Comparison of ENCODE assay signal across 8 mouse cellular contexts in the genomic region with DNA sequence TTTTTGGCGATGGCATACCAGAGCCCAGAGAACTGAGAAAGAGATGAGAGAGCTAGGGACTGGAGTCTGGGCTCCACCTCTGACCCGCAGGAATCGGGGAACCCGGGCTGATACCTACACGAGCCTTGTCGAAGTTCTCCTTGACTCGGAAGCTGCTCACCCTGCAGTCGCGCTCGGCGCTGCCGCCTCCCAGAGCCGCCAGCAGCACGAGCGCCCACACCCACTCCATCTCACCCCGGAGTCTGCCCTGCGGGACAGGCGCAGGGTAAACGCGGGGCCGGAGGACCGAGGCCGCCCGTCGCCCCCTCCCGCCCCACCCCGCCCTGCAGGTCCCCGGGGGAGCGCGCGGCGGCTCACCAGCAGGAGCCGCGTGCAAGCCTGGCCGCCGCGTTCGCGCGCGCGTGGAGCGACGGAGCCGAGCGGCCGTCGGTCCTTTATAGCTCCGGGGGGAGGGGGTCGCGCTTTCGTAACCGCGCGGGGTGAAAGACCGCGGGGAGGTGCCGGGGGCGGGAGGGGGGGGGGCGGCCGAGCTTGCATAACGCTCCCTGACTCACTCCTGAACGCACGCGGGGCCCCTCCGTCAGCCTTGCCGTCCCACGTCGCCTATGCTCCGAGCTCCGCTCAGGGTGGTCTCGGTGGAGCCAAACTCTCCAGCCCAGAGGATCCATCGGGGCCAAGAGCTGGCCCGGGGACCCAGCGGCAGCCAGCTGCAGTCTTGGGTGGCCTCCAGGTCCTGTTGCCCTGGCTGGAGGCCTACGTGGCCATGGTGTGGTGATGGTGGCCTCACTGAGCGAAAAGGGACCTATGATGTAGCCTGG. TPM values are rescaled to one million over a fixed set of nuclear protein-coding genes. Genes with fewer than 3 reads are reported as not detected.
DNase-seq lines count a peak whose midpoint lies in the region; ATAC-seq and TF ChIP-seq lines count a peak whose summit lies in the region.

No protein-coding gene starts in this region.

- no peak overlapping the region for H3K27ac ChIP-seq in hindbrain, embryonic 15.5 days (replicated peaks)
- peak overlapping the region; percentile 96 for H3K27ac ChIP-seq in liver, embryonic 16.5 days (ENCODE audit: low read length)
- H3K27ac ChIP-seq in neural tube, embryonic 15.5 days (replicated peaks): no peak overlapping the region

- H3K4me2 ChIP-seq in hindbrain, embryonic 15.5 days: peak overlapping the region; percentile 85
- H3K4me2 ChIP-seq in liver, embryonic 16.5 days (ENCODE audit: low read depth, low read length): peak overlapping the region; percentile 50
- H3K4me2 ChIP-seq in neural tube, embryonic 15.5 days: peak overlapping the region; percentile 89

- peaks cover 10% of the 10 kb centered on the region for H3K4me1 ChIP-seq in hindbrain, embryonic 15.5 days (replicated peaks)
- H3K4me1 ChIP-seq in liver, embryonic 16.5 days (ENCODE audit: control insufficient read depth, low read depth, low read length): no peaks in the 10 kb centered on the region; the same call in 1 of the 2 replicates
- H3K4me1 ChIP-seq in neural tube, embryonic 15.5 days: peaks cover 10% of the 10 kb centered on the region

- H3K4me3 ChIP-seq in hindbrain, embryonic 15.5 days: peak overlapping the region; percentile 57
- peak overlapping the region; percentile 51 for H3K4me3 ChIP-seq in liver, embryonic 16.5 days (ENCODE audit: low read depth, low read length)
- H3K4me3 ChIP-seq in neural tube, embryonic 15.5 days (replicated peaks): peak overlapping the region; percentile 53

- DNase-seq in adrenal gland, adult 18-20 months (ENCODE audit: low spot score in 2 of 2): peak; percentile 5 to 28
- DNase-seq in adrenal gland, postnatal 4 days (ENCODE audit: low spot score in 2 of 2): no peak
- DNase-seq in brain, embryonic 14.5 days (ENCODE audit: low read depth): peak; percentile 31
- DNase-seq in gastrocnemius, postnatal 10 days: peak; percentile 37
- no peak for DNase-seq in adipocyte (ENCODE audit: low spot score)

- H3K9ac ChIP-seq in hindbrain, embryonic 15.5 days: peak overlapping the region; percentile 31
- peak overlapping the region; percentile 63 for H3K9ac ChIP-seq in liver, embryonic 16.5 days (ENCODE audit: low read depth, low read length)
- peak overlapping the region; percentile 48 for H3K9ac ChIP-seq in neural tube, embryonic 15.5 days (replicated peaks)

- TF ChIP-seq POLR2A in brain, embryonic 14.5 days (IDR thresholded peaks at IDR 0.05; ENCODE audit: borderline replicate concordance, extremely low read depth, insufficient read depth, insufficient read length, poor library complexity, severe bottlenecking): no peak

- no peaks in the 10 kb centered on the region for H3K36me3 ChIP-seq in hindbrain, embryonic 15.5 days
- H3K36me3 ChIP-seq in liver, embryonic 16.5 days (ENCODE audit: control insufficient read depth, insufficient read depth): no peaks in the 10 kb centered on the region
- H3K36me3 ChIP-seq in neural tube, embryonic 15.5 days: no peaks in the 10 kb centered on the region

- peaks cover 20% of the 10 kb centered on the region for H3K27me3 ChIP-seq in hindbrain, embryonic 15.5 days
- H3K27me3 ChIP-seq in liver, embryonic 16.5 days (ENCODE audit: control insufficient read depth, insufficient read depth, low read depth, low read length): peaks cover 20% of the 10 kb centered on the region
- peaks cover 35% of the 10 kb centered on the region for H3K27me3 ChIP-seq in neural tube, embryonic 15.5 days (replicated peaks)

- no peak for TF ChIP-seq CTCF in brain, embryonic 14.5 days (IDR thresholded peaks at IDR 0.05; ENCODE audit: borderline replicate concordance, extremely low read depth, insufficient read depth, insufficient read length)

- H3K9me3 ChIP-seq in hindbrain, embryonic 15.5 days: no peaks in the 10 kb centered on the region
- no peaks in the 10 kb centered on the region for H3K9me3 ChIP-seq in liver, embryonic 16.5 days (replicated peaks; ENCODE audit: control insufficient read depth, low read length)
- H3K9me3 ChIP-seq in neural tube, embryonic 15.5 days (replicated peaks): no peaks in the 10 kb centered on the region

- ATAC-seq in hindbrain, embryonic 15.5 days (ENCODE audit: low FRiP score, low read depth): peak; percentile 77
- ATAC-seq in liver, embryonic 16.5 days (ENCODE audit: low read depth): peak; percentile 78
- ATAC-seq in neural tube, embryonic 15.5 days (ENCODE audit: low FRiP score): peak; percentile 82

- WGBS in hindbrain, embryonic 15.5 days: 2% methylated on average over 49 of the region's 77 CpGs
- 1% methylated on average over 38 of the region's 77 CpGs for WGBS in liver, embryonic 16.5 days (ENCODE audit: insufficient replicate concordance)
- 1% methylated on average over 55 of the region's 77 CpGs for WGBS in neural tube, embryonic 15.5 days

RNA-seq across cellular contexts. Expression of gene Rbp4, which starts 0.5 kb away (rescaled TPM):
- 100 to 1,000 TPM in 1 of 2 experiments, 10 to 100 TPM in 1; 42.9 to 149 TPM for total RNA-seq in adrenal gland, adult 18-20 months (2021)
- total RNA-seq in adrenal gland, postnatal 4 days (2021): 100 to 1,000 TPM in 1 of 2 experiments, 10 to 100 TPM in 1; 18.3 to 308 TPM
- 2.0 and 2.4 TPM in 2 replicates for polyA plus RNA-seq in brain, embryonic 14.5 days (2012; rRNA removed)
- 1 to 10 TPM; 5.5 to 7.2 TPM for total RNA-seq in gastrocnemius, postnatal 10 days (2021)
- polyA plus RNA-seq in hindbrain, embryonic 15.5 days (2015; fragmentation: Nextera tagmentation; extraction: Ambion mirVana): 9.5 and 10.3 TPM in 2 replicates
- 2,010 and 2,083 TPM in 2 replicates for polyA plus RNA-seq in liver, embryonic 16.5 days (2015; fragmentation: Nextera tagmentation; extraction: Ambion mirVana)
- polyA plus RNA-seq in neural tube, embryonic 15.5 days (2015; fragmentation: Nextera tagmentation; extraction: Ambion mirVana): 6.3 and 12.3 TPM in 2 replicates

RNA-seq across cellular contexts. Expression of gene Pde6c, which starts 8.0 kb away (rescaled TPM):
- total RNA-seq in adrenal gland, adult 18-20 months (2021): not detected
- 1 to 10 TPM in 1 of 2 experiments, under 1 TPM in 1; 0.08 to 1.9 TPM for total RNA-seq in adrenal gland, postnatal 4 days (2021)
- polyA plus RNA-seq in brain, embryonic 14.5 days (2012; rRNA removed): 0.25 and 0.26 TPM in 2 replicates
- not detected for total RNA-seq in gastrocnemius, postnatal 10 days (2021)
- 0.24 and 0.34 TPM in 2 replicates for polyA plus RNA-seq in hindbrain, embryonic 15.5 days (2015; fragmentation: Nextera tagmentation; extraction: Ambion mirVana)
- polyA plus RNA-seq in liver, embryonic 16.5 days (2015; fragmentation: Nextera tagmentation; extraction: Ambion mirVana): 6.7 and 7.1 TPM in 2 replicates
- not detected in 2 replicates for polyA plus RNA-seq in neural tube, embryonic 15.5 days (2015; fragmentation: Nextera tagmentation; extraction: Ambion mirVana)

RNA-seq across cellular contexts. Expression of gene Ffar4, which starts 27.7 kb away (rescaled TPM):
- 10 to 100 TPM; 14.0 to 40.8 TPM for total RNA-seq in adrenal gland, adult 18-20 months (2021)
- total RNA-seq in adrenal gland, postnatal 4 days (2021): 1 to 10 TPM; 3.0 to 3.6 TPM
- polyA plus RNA-seq in brain, embryonic 14.5 days (2012; rRNA removed): 0.10 TPM in 2 replicates
- under 1 TPM in 1 of 2 experiments, not detected in 1; 0.18 TPM for total RNA-seq in gastrocnemius, postnatal 10 days (2021)
- polyA plus RNA-seq in hindbrain, embryonic 15.5 days (2015; fragmentation: Nextera tagmentation; extraction: Ambion mirVana): 0.22 and 0.25 TPM in 2 replicates
- 0.27 TPM in 2 replicates for polyA plus RNA-seq in liver, embryonic 16.5 days (2015; fragmentation: Nextera tagmentation; extraction: Ambion mirVana)
- 0.18 and 1.9 TPM in 2 replicates for polyA plus RNA-seq in neural tube, embryonic 15.5 days (2015; fragmentation: Nextera tagmentation; extraction: Ambion mirVana)

Comparison
In these comparisons a context has a peak if more than half of its experiments do, and no peak if none do; other contexts are left out.
1. DNase-seq: peak in adrenal gland, adult 18-20 months (2 of 2), brain, embryonic 14.5 days (single experiment) and gastrocnemius, postnatal 10 days (single experiment); none in adrenal gland, postnatal 4 days (0 of 2) and adipocyte (single experiment).
2. RNA of gene Rbp4, which starts 0.5 kb away (polyA plus RNA-seq): 2,010 to 2,083 TPM in liver, embryonic 16.5 days; 9.5 to 10.3 TPM in hindbrain, embryonic 15.5 days, 6.3 to 12.3 TPM in neural tube, embryonic 15.5 days and 2.0 to 2.4 TPM in brain, embryonic 14.5 days; every median in the first group is over 100 times any median in the second.
3. Peak in every context shown above with its lines, with median percentiles within 50 percentile points of each other: ATAC-seq, H3K4me2 ChIP-seq, H3K4me3 ChIP-seq and H3K9ac ChIP-seq.